Mouse (Mus musculus): ENCODE results near the gene Ccdc62. TPM values are rescaled to one million over a fixed set of nuclear protein-coding genes. Genes with fewer than 3 reads are reported as not detected.

Ccdc62 gene
- polyA plus RNA-seq, 2 experiments, result 2.7 to 3.4 TPM

- peaks cover 11 to 12% of the 10 kb centered on the region in 2 experiments for H3K4me1 ChIP-seq (replicated peaks; ENCODE audit: control insufficient read depth in 2 of 2, insufficient read depth in 2 of 2, low read length in 1 of 2)
- H3K36me3 ChIP-seq (replicated peaks; ENCODE audit: control insufficient read depth, insufficient read depth, low read depth), result peaks cover 50% of the 10 kb centered on the region
- no peak for TF ChIP-seq CTCF (IDR thresholded peaks at IDR 0.05; ENCODE audit: low read depth)
- TF ChIP-seq EP300 (IDR thresholded peaks at IDR 0.05; ENCODE audit: low read depth), result no peak
- no peaks in the 10 kb centered on the region for H3K27me3 ChIP-seq (ENCODE audit: control insufficient read depth, insufficient read depth, low read length)
- no peak overlapping the region for H3K4me2 ChIP-seq (ENCODE audit: low read depth)
- H3K27ac ChIP-seq, result no peak overlapping the region
- WGBS (ENCODE audit: insufficient replicate concordance), result 85% methylated on average over 11 of the region's 11 CpGs
- no peaks in the 10 kb centered on the region for H3K9me3 ChIP-seq (ENCODE audit: control insufficient read depth, low read length)
- DNase-seq (ENCODE audit: low read depth in 3 of 3, low spot score in 3 of 3) (no peak), ATAC-seq (ENCODE audit: insufficient read depth) (no peak)
- no peak overlapping the region for H3K9ac ChIP-seq (replicated peaks)
- no peak overlapping the region for H3K4me3 ChIP-seq (ENCODE audit: insufficient read depth in 1 of 2, low read depth in 2 of 2, low read length in 2 of 2)
Measured at GRCm38 (mm10) chr5:124005591-124005990, 75.1 kb downstream of the Ccdc62 start.

DNA sequence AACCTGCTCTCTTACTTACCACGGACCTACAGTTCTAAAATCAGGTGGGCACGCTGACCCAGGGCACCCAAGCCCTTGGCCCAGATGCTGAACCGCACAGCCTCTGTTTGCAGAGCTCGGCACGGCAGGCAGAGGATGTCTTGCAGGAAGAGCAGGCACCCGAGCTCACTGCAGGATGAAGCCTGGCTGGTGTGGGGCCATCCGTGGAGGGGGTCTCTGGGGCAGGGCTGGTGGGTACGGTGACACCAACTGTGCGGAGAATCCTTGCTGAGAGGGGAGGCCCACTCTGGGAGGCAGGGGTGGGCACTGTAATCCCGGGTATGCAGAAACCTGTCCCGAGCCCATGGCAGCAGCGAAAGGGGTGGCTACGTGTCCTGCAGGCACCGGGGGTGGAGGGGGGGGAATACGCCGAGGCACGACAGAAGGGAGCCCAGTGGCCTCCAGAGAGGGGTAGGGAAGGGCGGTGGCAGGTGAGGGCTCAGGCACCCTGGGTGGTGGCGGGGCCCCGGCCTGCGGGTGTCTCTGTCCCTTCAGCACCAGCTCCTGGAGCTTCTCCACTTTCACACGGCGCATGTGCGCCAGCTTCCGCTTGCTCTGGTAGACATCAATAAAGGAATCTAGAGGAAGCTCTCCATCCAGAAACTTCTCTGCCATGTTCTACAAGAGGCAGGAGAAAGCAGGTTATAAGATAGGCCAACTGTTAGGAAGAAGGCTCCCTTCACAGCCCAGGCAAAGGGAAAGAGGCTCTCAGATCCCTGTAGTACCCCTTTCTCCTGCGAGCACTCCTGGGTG is 75.8 kb downstream of the Ccdc62 start:
- Histone ChIP-seq H3K4me3 (ENCODE audit: insufficient read depth in 1 of 2, low read depth in 2 of 2, low read length in 2 of 2) (no peak overlapping the region), H3K9ac (replicated peaks) (no peak overlapping the region), H3K27me3 (ENCODE audit: control insufficient read depth, insufficient read depth, low read length) (no peaks in the 10 kb centered on the region), H3K9me3 (ENCODE audit: control insufficient read depth, low read length) (no peaks in the 10 kb centered on the region), H3K27ac (no peak overlapping the region), H3K4me2 (ENCODE audit: low read depth) (no peak overlapping the region), H3K4me1 (replicated peaks; ENCODE audit: control insufficient read depth in 2 of 2, insufficient read depth in 2 of 2, low read length in 1 of 2) (peaks cover 17% of the 10 kb centered on the region in 2 experiments), H3K36me3 (replicated peaks; ENCODE audit: control insufficient read depth, insufficient read depth, low read depth) (peaks cover 50% of the 10 kb centered on the region)
- 87% methylated on average over 26 of the region's 26 CpGs for WGBS (ENCODE audit: insufficient replicate concordance)
- TF ChIP-seq EP300 (IDR thresholded peaks at IDR 0.05; ENCODE audit: low read depth), result no peak
- DNase-seq (ENCODE audit: low read depth in 3 of 3, low spot score in 3 of 3) (no peak), ATAC-seq (ENCODE audit: insufficient read depth) (no peak)

- WGBS (ENCODE audit: insufficient replicate concordance), result 91% methylated on average over 17 of the region's 17 CpGs
- DNase-seq (ENCODE audit: low read depth in 3 of 3, low spot score in 3 of 3) (no peak), ATAC-seq (ENCODE audit: insufficient read depth) (no peak)
- peaks cover 23 to 25% of the 10 kb centered on the region in 2 experiments for H3K4me1 ChIP-seq (replicated peaks; ENCODE audit: control insufficient read depth in 2 of 2, insufficient read depth in 2 of 2, low read length in 1 of 2)
- peaks cover 50% of the 10 kb centered on the region for H3K36me3 ChIP-seq (replicated peaks; ENCODE audit: control insufficient read depth, insufficient read depth, low read depth)
- H3K9ac ChIP-seq (replicated peaks), result no peak overlapping the region
- H3K27me3 ChIP-seq (ENCODE audit: control insufficient read depth, insufficient read depth, low read length), result no peaks in the 10 kb centered on the region
- TF ChIP-seq EP300 (IDR thresholded peaks at IDR 0.05; ENCODE audit: low read depth) (no peak), CTCF (IDR thresholded peaks at IDR 0.05; ENCODE audit: low read depth) (no peak)
- H3K27ac ChIP-seq, result no peak overlapping the region
- no peak overlapping the region for H3K4me2 ChIP-seq (ENCODE audit: low read depth)
- H3K9me3 ChIP-seq (ENCODE audit: control insufficient read depth, low read length), result no peaks in the 10 kb centered on the region
- H3K4me3 ChIP-seq (ENCODE audit: insufficient read depth in 1 of 2, low read depth in 2 of 2, low read length in 2 of 2), result no peak overlapping the region
Measured at GRCm38 (mm10) chr5:124006891-124007491, 76.5 kb downstream of the Ccdc62 start.

DNA sequence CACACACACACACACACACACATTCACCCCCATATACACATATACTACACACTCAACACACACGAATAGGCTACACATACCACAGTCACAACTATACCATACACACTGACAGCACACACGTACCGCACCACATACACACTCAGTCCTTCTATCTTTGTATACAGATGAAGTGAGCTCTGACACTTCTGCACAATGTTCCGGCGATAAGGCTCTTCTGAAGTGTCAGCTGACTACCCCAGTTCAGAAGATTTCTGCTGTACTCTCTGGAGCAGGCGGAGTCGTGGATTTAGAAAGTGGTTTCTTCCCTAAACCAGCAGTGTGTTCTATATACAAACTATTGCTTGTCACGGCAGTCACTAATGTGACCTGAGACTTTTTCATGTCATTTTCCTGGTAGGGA is 79.6 kb downstream of the Ccdc62 start:
- Histone ChIP-seq H3K9ac (replicated peaks) (peak overlapping the region; percentile 48), H3K36me3 (replicated peaks; ENCODE audit: control insufficient read depth, insufficient read depth, low read depth) (peaks cover 44% of the 10 kb centered on the region), H3K9me3 (ENCODE audit: control insufficient read depth, low read length) (no peaks in the 10 kb centered on the region), H3K27me3 (ENCODE audit: control insufficient read depth, insufficient read depth, low read length) (no peaks in the 10 kb centered on the region), H3K27ac (peak overlapping the region; percentile 77), H3K4me1 (replicated peaks; ENCODE audit: control insufficient read depth in 2 of 2, insufficient read depth in 2 of 2, low read length in 1 of 2) (peaks cover 37 to 45% of the 10 kb centered on the region in 2 experiments), H3K4me2 (ENCODE audit: low read depth) (peak overlapping the region; percentile 61), H3K4me3 (ENCODE audit: insufficient read depth in 1 of 2, low read depth in 2 of 2, low read length in 2 of 2) (peak overlapping the region in 1 of 2 experiments; percentile 20; a peak in 1 of 4 replicates)
- TF ChIP-seq CTCF (IDR thresholded peaks at IDR 0.05; ENCODE audit: low read depth) (no peak), EP300 (IDR thresholded peaks at IDR 0.05; ENCODE audit: low read depth) (peak; percentile 89)
- peak; percentile 83 for ATAC-seq (ENCODE audit: insufficient read depth)
- DNase-seq (ENCODE audit: low read depth in 3 of 3, low spot score in 3 of 3), result peak in 1 of 3 experiments; percentile 73
- 19% methylated on average over 8 of the region's 8 CpGs for WGBS (ENCODE audit: insufficient replicate concordance)

Measured in liver, embryonic 14.5 days (tissue).